Mouse (Mus musculus) liver, embryonic 11.5 days (tissue): ENCODE results near the gene Psmd14. TPM values are rescaled to one million over a fixed set of nuclear protein-coding genes. Genes with fewer than 3 reads are reported as not detected.
A peak's percentile ranks its signal among the peaks of the same experiment; 100 is the strongest.

ENCODE experiments used
- ATAC-seq: fragments of 200-750 bp; cut with Nextera tagmentation; replicated peaks from 2 replicates; pipeline ENCODE4 v1.8.0; 2017; ENCODE audit warnings: moderate number of reproducible peaks, mild to moderate bottlenecking, moderate TSS enrichment, moderate library complexity; ENCODE audit not compliant: low FRiP score
- DNase-seq: peaks from one replicate; pipeline ENCODE4 v3.0.0-alpha.2; 2017; ENCODE audit warnings: low spot score
- H3K27ac ChIP-seq: fragments of 300-500 bp; sonication (generic); 2 replicates; pipeline ENCODE4 v1.5.1; 2014; ENCODE audit warnings: mild to moderate bottlenecking, low read depth, low read length, control low read depth
- H3K27me3 ChIP-seq: fragments of 300-500 bp; sonication (generic); replicated peaks from 2 replicates; pipeline ENCODE4 v1.6.1; 2014; ENCODE audit warnings: low read length, mixed read lengths; ENCODE audit not compliant: control insufficient read depth, insufficient read depth
- H3K36me3 ChIP-seq: fragments of 300-500 bp; sonication (generic); 2 replicates; pipeline ENCODE4 v1.6.1; 2014; ENCODE audit warnings: mild to moderate bottlenecking, low read length, moderate library complexity, mixed read lengths; ENCODE audit not compliant: control insufficient read depth, insufficient read depth
- H3K4me1 ChIP-seq: fragments of 300-500 bp; sonication (generic); replicated peaks from 2 replicates; pipeline ENCODE4 v1.6.1; 2014; ENCODE audit warnings: low read length, mixed read lengths; ENCODE audit not compliant: control insufficient read depth, insufficient read depth
- H3K4me2 ChIP-seq: fragments of 300-500 bp; sonication (generic); 2 replicates; pipeline ENCODE4 v1.6.1; 2014; ENCODE audit warnings: mild to moderate bottlenecking, control low read depth, moderate library complexity
- H3K4me3 ChIP-seq: fragments of 300-500 bp; sonication (generic); 2 replicates; pipeline ENCODE4 v1.5.1; 2014; ENCODE audit warnings: low read depth, low read length, control low read depth
- H3K9ac ChIP-seq: fragments of 300-500 bp; sonication (generic); 2 replicates; pipeline ENCODE4 v1.6.1; 2014; ENCODE audit warnings: low read depth, low read length, control low read depth
- H3K9me3 ChIP-seq: fragments of 300-500 bp; sonication (generic); 2 replicates; pipeline ENCODE4 v1.6.1; 2016; ENCODE audit warnings: low read length, inconsistent platforms, mixed read lengths; ENCODE audit not compliant: control insufficient read depth
- WGBS: fragments of 180-500 bp; shearing (Covaris S2); extraction: QIAGEN DNeasy Blood & Tissue Kit; methylation state at CpG from one replicate; pipeline ENCODE4 v1.1.7; 2014; 5-methylcytosine and 5-hydroxymethylcytosine counted together
- polyA plus RNA-seq: library from polyadenylated mRNA; unstranded; fragments of >200 nt; fragmentation: Nextera tagmentation; extraction: Ambion mirVana; gene quantifications from 2 replicates; pipeline ENCODE4 v1.2.1, GENCODE M21; 2014

Psmd14 gene
- polyA plus RNA-seq = 247 and 278 TPM in 2 replicates

GRCm38 (mm10) chr2:61711108-61712040 lies at the start of gene Psmd14:
TSS of gene Psmd14 (plus strand) at chr2:61711694.
- peak; percentile 90 for DNase-seq
- ATAC-seq = peak; percentile 92
- WGBS = 6% methylated on average over 45 of the region's 52 CpGs

GRCm38 (mm10) chr2:61662833-61663232 lies 48.7 kb upstream of the Psmd14 start:
- DNase-seq (no peak), ATAC-seq (no peak)
- Histone ChIP-seq H3K4me2 (no peak overlapping the region), H3K27me3 (no peaks in the 10 kb centered on the region), H3K36me3 (no peaks in the 10 kb centered on the region), H3K27ac (no peak overlapping the region), H3K9me3 (no peaks in the 10 kb centered on the region), H3K4me1 (no peaks in the 10 kb centered on the region), H3K4me3 (no peak overlapping the region), H3K9ac (no peak overlapping the region)
- WGBS = 72% methylated on average over 10 of the region's 10 CpGs

More at GRCm38 (mm10) chr2:61711108-61712040, at the start of gene Psmd14:
- no peaks in the 10 kb centered on the region for H3K9me3 ChIP-seq
- H3K9ac ChIP-seq = peak within 1 kb of the TSS; percentile 96
- H3K4me1 ChIP-seq = no peaks in the 10 kb centered on the region; the same call in 1 of the 2 replicates
- H3K27me3 ChIP-seq = no peaks in the 10 kb centered on the region
- H3K4me3 ChIP-seq = peak within 1 kb of the TSS; percentile 95
- no peaks in the 10 kb centered on the region for H3K36me3 ChIP-seq
- H3K27ac ChIP-seq = peak within 1 kb of the TSS; percentile 90
- peak within 1 kb of the TSS; percentile 79 for H3K4me2 ChIP-seq

- Histone ChIP-seq H3K27me3 (no peaks in the 10 kb centered on the region), H3K4me3 (no peak overlapping the region), H3K4me2 (no peak overlapping the region), H3K36me3 (no peaks in the 10 kb centered on the region), H3K27ac (no peak overlapping the region), H3K4me1 (no peaks in the 10 kb centered on the region), H3K9ac (no peak overlapping the region), H3K9me3 (no peaks in the 10 kb centered on the region)
- DNase-seq = no peak
- no peak for ATAC-seq
- WGBS = 72% methylated on average over 10 of the region's 10 CpGs
These were observed 47.8 kb upstream of the Psmd14 start for GRCm38 (mm10) chr2:61663573-61664241.

- H3K27me3 ChIP-seq = no peaks in the 10 kb centered on the region
- H3K4me3 ChIP-seq = no peak overlapping the region
- H3K4me1 ChIP-seq = no peaks in the 10 kb centered on the region
- H3K9ac ChIP-seq = no peak overlapping the region
- DNase-seq (no peak), ATAC-seq (no peak)
- no peak overlapping the region for H3K27ac ChIP-seq
- no peaks in the 10 kb centered on the region for H3K9me3 ChIP-seq
- no peaks in the 10 kb centered on the region for H3K36me3 ChIP-seq
- WGBS = 82% methylated on average over 7 of the region's 7 CpGs
- H3K4me2 ChIP-seq = no peak overlapping the region
These were observed 44.1 kb upstream of the Psmd14 start for GRCm38 (mm10) chr2:61667420-61667819.

GRCm38 (mm10) chr2:61668260-61668659 lies 43.2 kb upstream of the Psmd14 start:
- Histone ChIP-seq H3K27ac (no peak overlapping the region), H3K4me2 (no peak overlapping the region), H3K4me1 (no peaks in the 10 kb centered on the region), H3K9me3 (no peaks in the 10 kb centered on the region), H3K36me3 (no peaks in the 10 kb centered on the region), H3K4me3 (no peak overlapping the region), H3K9ac (no peak overlapping the region), H3K27me3 (no peaks in the 10 kb centered on the region)
- ATAC-seq (no peak), DNase-seq (no peak)
- 25% methylated on average over 4 of the region's 4 CpGs for WGBS

GRCm38 (mm10) chr2:61674555-61674954 lies 36.9 kb upstream of the Psmd14 start:
- Histone ChIP-seq H3K27me3 (no peaks in the 10 kb centered on the region), H3K9ac (no peak overlapping the region), H3K4me3 (no peak overlapping the region), H3K36me3 (no peaks in the 10 kb centered on the region), H3K4me1 (no peaks in the 10 kb centered on the region), H3K4me2 (no peak overlapping the region), H3K9me3 (no peaks in the 10 kb centered on the region), H3K27ac (no peak overlapping the region)
- WGBS = 85% methylated on average over 3 of the region's 3 CpGs
- ATAC-seq (no peak), DNase-seq (no peak)

- Histone ChIP-seq H3K9ac (no peak overlapping the region), H3K27me3 (no peaks in the 10 kb centered on the region), H3K4me2 (no peak overlapping the region), H3K4me3 (no peak overlapping the region), H3K36me3 (no peaks in the 10 kb centered on the region), H3K9me3 (no peaks in the 10 kb centered on the region), H3K4me1 (no peaks in the 10 kb centered on the region), H3K27ac (no peak overlapping the region)
- 63% methylated on average over 1 of the region's 1 CpGs for WGBS
- ATAC-seq = no peak
- DNase-seq = no peak
These were observed 29.9 kb upstream of the Psmd14 start for GRCm38 (mm10) chr2:61681572-61681971.

GRCm38 (mm10) chr2:61686533-61686932 lies 25.0 kb upstream of the Psmd14 start:
- Histone ChIP-seq H3K27ac (no peak overlapping the region), H3K9me3 (no peaks in the 10 kb centered on the region), H3K4me1 (no peaks in the 10 kb centered on the region), H3K4me2 (no peak overlapping the region), H3K27me3 (no peaks in the 10 kb centered on the region), H3K4me3 (no peak overlapping the region), H3K36me3 (no peaks in the 10 kb centered on the region), H3K9ac (no peak overlapping the region)
- ATAC-seq (no peak), DNase-seq (no peak)
- WGBS = 49% methylated on average over 1 of the region's 1 CpGs
